Mouse (Mus musculus) midbrain, postnatal 0 days (tissue): Measurements from ENCODE around the gene Ccdc6. TPM values are rescaled to one million over a fixed set of nuclear protein-coding genes. Genes with fewer than 3 reads are reported as not detected.
A peak's percentile ranks its signal among the peaks of the same experiment; 100 is the strongest.

ENCODE experiments used
- ATAC-seq: fragments of 200-750 bp; cut with Nextera tagmentation; 2 replicates; pipeline ENCODE4 v1.8.0; 2017; ENCODE audit warnings: moderate number of reproducible peaks, mild to moderate bottlenecking, moderate TSS enrichment, moderate library complexity; ENCODE audit not compliant: low FRiP score
- DNase-seq: peaks from one replicate; pipeline ENCODE4 v3.0.0-alpha.2; 2015; ENCODE audit warnings: low spot score
- H3K27ac ChIP-seq: fragments of 300-500 bp; sonication (generic); 2 replicates; pipeline ENCODE4 v1.5.1; 2014; ENCODE audit warnings: low read depth, mild to moderate bottlenecking, low read length, mixed read lengths
- H3K27me3 ChIP-seq: fragments of 300-500 bp; sonication (generic); 2 replicates; pipeline ENCODE4 v1.6.1; 2014; ENCODE audit warnings: low read length, control low read depth, mixed read lengths; ENCODE audit not compliant: insufficient read depth
- H3K36me3 ChIP-seq: fragments of 300-500 bp; sonication (generic); 2 replicates; pipeline ENCODE4 v1.6.1; 2014; ENCODE audit warnings: low read length, control low read depth, mixed read lengths; ENCODE audit not compliant: insufficient read depth
- H3K4me1 ChIP-seq: fragments of 300-500 bp; sonication (generic); 2 replicates; pipeline ENCODE4 v1.6.1; 2014; ENCODE audit warnings: mild to moderate bottlenecking, control low read depth, antibody characterized with exemption, low read length, mixed read lengths; ENCODE audit not compliant: insufficient read depth
- H3K4me2 ChIP-seq: fragments of 300-500 bp; sonication (generic); 2 replicates; pipeline ENCODE4 v1.6.1; 2014; ENCODE audit warnings: low read depth, mild to moderate bottlenecking, low read length, mixed read lengths; ENCODE audit not compliant: poor library complexity, severe bottlenecking
- H3K4me3 ChIP-seq: fragments of 300-500 bp; sonication (generic); 2 replicates; pipeline ENCODE4 v1.5.1; 2014; ENCODE audit warnings: low read depth, mild to moderate bottlenecking, low read length, moderate library complexity
- H3K9ac ChIP-seq: fragments of 300-500 bp; sonication (generic); replicated peaks from 2 replicates; pipeline ENCODE4 v1.6.1; 2014; ENCODE audit warnings: mild to moderate bottlenecking, low read length, moderate library complexity, mixed read lengths; ENCODE audit not compliant: poor library complexity, severe bottlenecking
- H3K9me3 ChIP-seq: fragments of 300-500 bp; sonication (generic); 2 replicates; pipeline ENCODE4 v1.6.1; 2016; ENCODE audit warnings: low read length, control low read depth
- CTCF ChIP-seq: IDR thresholded peaks from 2 replicates; pipeline ENCODE4 v1.5.1; 2016; ENCODE audit warnings: antibody characterized with exemption, mild to moderate bottlenecking
- WGBS: fragments of 180-500 bp; shearing (Covaris S2); extraction: QIAGEN DNeasy Blood & Tissue Kit; methylation state at CpG from one replicate; pipeline ENCODE4 v1.1.7; 2014; 5-methylcytosine and 5-hydroxymethylcytosine counted together
- polyA plus RNA-seq: library from polyadenylated mRNA; unstranded; fragments of >200 nt; fragmentation: Nextera tagmentation; extraction: Ambion mirVana; gene quantifications from 2 replicates; pipeline ENCODE4 v1.2.1, GENCODE M21; 2015
- total RNA-seq: library from RNA; depleted of rRNA; stranded (reverse); fragments of >200 nt; gene quantifications from 2 replicates; pipeline ENCODE4 v1.2.3, GENCODE M21; 2014

Gene Ccdc6
- total and polyA plus RNA-seq, 2 experiments from 2014 or later: 28.0 to 43.7 TPM

- Histone ChIP-seq H3K4me3 (no peak overlapping the region), H3K9ac (no peak overlapping the region), H3K4me1 (no peaks in the 10 kb centered on the region), H3K27ac (no peak overlapping the region), H3K9me3 (no peaks in the 10 kb centered on the region), H3K36me3 (no peaks in the 10 kb centered on the region), H3K27me3 (no peaks in the 10 kb centered on the region), H3K4me2 (no peak overlapping the region)
- 90% methylated on average over 4 of the region's 4 CpGs for WGBS
- no peak for ATAC-seq
- DNase-seq: no peak
- TF ChIP-seq CTCF: no peak
Observed at GRCm38 (mm10) chr10:70071334-70071733, 25.6 kb upstream of the Ccdc6 start.

GRCm38 (mm10) chr10:70077452-70077851 lies 19.5 kb upstream of the Ccdc6 start:
- Histone ChIP-seq H3K4me1 (peaks cover 5% of the 10 kb centered on the region; the same call in 1 of the 2 replicates), H3K27me3 (no peaks in the 10 kb centered on the region), H3K9ac (no peak overlapping the region), H3K36me3 (no peaks in the 10 kb centered on the region), H3K27ac (peak overlapping the region; percentile 72), H3K4me2 (no peak overlapping the region), H3K4me3 (no peak overlapping the region), H3K9me3 (no peaks in the 10 kb centered on the region)
- 36% methylated on average over 4 of the region's 4 CpGs for WGBS
- peak; percentile 81 for DNase-seq
- TF ChIP-seq CTCF: no peak
- ATAC-seq: peak; percentile 60; the same call in 1 of the 2 replicates

GRCm38 (mm10) chr10:70080908-70081307 lies 16.0 kb upstream of the Ccdc6 start:
- ATAC-seq: no peak

GRCm38 (mm10) chr10:70081564-70082175 lies 15.3 kb upstream of the Ccdc6 start:
- Histone ChIP-seq H3K27ac (no peak overlapping the region), H3K36me3 (no peaks in the 10 kb centered on the region), H3K9me3 (no peaks in the 10 kb centered on the region), H3K4me2 (no peak overlapping the region), H3K27me3 (no peaks in the 10 kb centered on the region), H3K4me3 (no peak overlapping the region), H3K4me1 (peaks cover 5% of the 10 kb centered on the region; the same call in 1 of the 2 replicates), H3K9ac (no peak overlapping the region)
- TF ChIP-seq CTCF: no peak
- no peak for ATAC-seq
- WGBS: 77% methylated on average over 19 of the region's 19 CpGs
- DNase-seq: no peak

More at GRCm38 (mm10) chr10:70080908-70081307, 16.0 kb upstream of the Ccdc6 start:
- Histone ChIP-seq H3K4me2 (no peak overlapping the region), H3K36me3 (no peaks in the 10 kb centered on the region), H3K9me3 (no peaks in the 10 kb centered on the region), H3K4me3 (no peak overlapping the region), H3K9ac (no peak overlapping the region), H3K27me3 (no peaks in the 10 kb centered on the region), H3K4me1 (peaks cover 5% of the 10 kb centered on the region; the same call in 1 of the 2 replicates), H3K27ac (no peak overlapping the region)
- TF ChIP-seq CTCF: no peak
- 64% methylated on average over 8 of the region's 8 CpGs for WGBS
- DNase-seq: no peak

- DNase-seq (no peak), ATAC-seq (no peak)
- H3K27ac ChIP-seq: no peak overlapping the region
- no peaks in the 10 kb centered on the region for H3K4me1 ChIP-seq
- H3K4me2 ChIP-seq: no peak overlapping the region
- H3K4me3 ChIP-seq: no peak overlapping the region
- no peaks in the 10 kb centered on the region for H3K27me3 ChIP-seq
- TF ChIP-seq CTCF: no peak
- H3K36me3 ChIP-seq: no peaks in the 10 kb centered on the region
- 84% methylated on average over 5 of the region's 5 CpGs for WGBS
- no peak overlapping the region for H3K9ac ChIP-seq
- H3K9me3 ChIP-seq: 0 out of 2 replicates have a peak, but pooled peaks cover 2% of the 10 kb centered on the region
Observed at GRCm38 (mm10) chr10:70083241-70083640, 13.7 kb upstream of the Ccdc6 start.

- WGBS: 89% methylated on average over 12 of the region's 12 CpGs
- ATAC-seq (no peak), DNase-seq (no peak)
- H3K9ac ChIP-seq: no peak overlapping the region
- H3K9me3 ChIP-seq: 0 out of 2 replicates have a peak, but pooled peaks cover 2% of the 10 kb centered on the region
- H3K4me1 ChIP-seq: no peaks in the 10 kb centered on the region
- H3K27ac ChIP-seq: no peak overlapping the region
- no peaks in the 10 kb centered on the region for H3K27me3 ChIP-seq
- H3K36me3 ChIP-seq: no peaks in the 10 kb centered on the region
- TF ChIP-seq CTCF: no peak
- no peak overlapping the region for H3K4me3 ChIP-seq
- no peak overlapping the region for H3K4me2 ChIP-seq
Observed at GRCm38 (mm10) chr10:70085256-70085961, 11.5 kb upstream of the Ccdc6 start.
